Mouse (Mus musculus) G1E (cell line): ENCODE measurements at regions not wholly inside any gene's neighbourhood (a gene's known extent, or its start where the extent isn't known, plus 50 kb on each side); places are given as distances from the start of the nearest gene placed in this dataset.

Source experiments
- CTCF ChIP-seq: IDR thresholded peaks from 2 replicates; pipeline ENCODE4 v1.5.1; 2012; ENCODE audit warnings: low read depth, low read length, inconsistent platforms, mixed read lengths
- POLR2AphosphoS5 ChIP-seq: IDR thresholded peaks from 2 replicates; pipeline ENCODE4 v1.6.1; 2012; ENCODE audit warnings: low read depth, low read length, inconsistent platforms; ENCODE audit not compliant: insufficient replicate concordance
- TAL1 ChIP-seq: conservative IDR thresholded peaks from 2 replicates; pipeline ENCODE4 v1.6.1; 2012; ENCODE audit warnings: low read depth, low read length, inconsistent platforms, mixed read lengths

GRCm38 (mm10) chr10:111719632-111720031 lies 213.5 kb downstream of the Phlda1 start:
- TF ChIP-seq CTCF (no peak), TAL1 (no peak), POLR2AphosphoS5 (no peak)
